Mouse (Mus musculus): ENCODE results near the gene Sstr5. TPM values are rescaled to one million over a fixed set of nuclear protein-coding genes. Genes with fewer than 3 reads are reported as not detected.

Gene Sstr5
- polyA plus RNA-seq (2015; fragmentation: Nextera tagmentation; extraction: Ambion mirVana) = 0.64 and 0.93 TPM in 2 replicates

DNA sequence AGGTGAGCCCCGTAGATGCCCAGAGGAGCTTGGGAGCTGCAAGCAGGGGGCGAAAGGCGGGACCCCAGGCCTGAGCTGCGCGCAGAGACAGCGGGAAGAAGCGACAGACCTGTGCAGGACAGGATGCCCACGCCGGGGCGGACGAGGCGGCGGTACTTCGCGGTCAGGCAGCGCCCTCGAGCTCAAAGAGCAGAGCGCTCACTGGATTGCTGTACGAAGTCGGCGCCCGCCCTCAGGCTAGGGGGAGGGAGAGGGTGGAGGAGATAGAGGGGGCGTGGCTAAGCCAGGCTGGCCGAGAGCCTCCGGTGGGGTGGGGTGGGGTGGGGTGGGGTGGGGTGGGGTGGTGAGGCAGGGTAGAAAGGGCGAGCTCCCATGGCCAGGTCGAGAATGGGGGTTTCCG lies at the start of gene Sstr5:
Gene Sstr5 (minus strand): TSS at position 276 of the 400 bp plus-strand sequence.
- Histone ChIP-seq H3K36me3 (no peaks in the 10 kb centered on the region), H3K9ac (replicated peaks) (peak within 1 kb of the TSS; percentile 27; the same call in 1 of the 2 replicates), H3K27ac (replicated peaks) (no peak within 1 kb of the TSS), H3K4me3 (replicated peaks) (peak within 1 kb of the TSS; percentile 36), H3K27me3 (replicated peaks) (peaks cover 51% of the 10 kb centered on the region), H3K9me3 (replicated peaks) (no peaks in the 10 kb centered on the region), H3K4me1 (peaks cover 10% of the 10 kb centered on the region), H3K4me2 (peak within 1 kb of the TSS; percentile 64)
- WGBS = under 1% methylated on average over 23 of the region's 28 CpGs
- no peak for ATAC-seq (ENCODE audit: low FRiP score)

DNA sequence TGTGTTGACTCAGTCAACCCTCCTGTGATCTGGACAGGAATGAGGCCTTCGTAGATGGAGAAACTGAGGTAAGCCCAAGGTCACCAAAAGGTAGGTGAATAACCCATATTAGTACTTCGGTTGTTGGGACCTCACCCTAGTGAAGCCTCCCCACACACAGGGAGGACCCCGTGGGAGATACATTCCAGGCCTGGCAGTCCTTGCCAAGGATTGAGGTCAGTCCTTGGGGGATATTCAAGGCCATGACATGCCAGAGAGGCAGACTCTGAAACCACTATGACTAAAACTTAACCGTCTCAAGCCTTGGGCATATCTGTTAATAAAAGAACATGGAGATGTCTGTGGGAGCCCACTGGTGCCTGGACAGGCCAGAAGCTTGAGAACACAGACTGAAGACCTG lies 44.7 kb upstream of the Sstr5 start:
- 0 out of 2 replicates have a peak, but pooled peaks cover 8% of the 10 kb centered on the region for H3K4me1 ChIP-seq
- 85% methylated on average over 4 of the region's 4 CpGs for WGBS
- H3K36me3 ChIP-seq = no peaks in the 10 kb centered on the region
- no peak overlapping the region for H3K4me2 ChIP-seq
- no peak for ATAC-seq (ENCODE audit: low FRiP score)
- H3K4me3 ChIP-seq (replicated peaks) = no peak overlapping the region
- H3K9ac ChIP-seq (replicated peaks) = no peak overlapping the region
- no peaks in the 10 kb centered on the region for H3K9me3 ChIP-seq (replicated peaks)
- H3K27me3 ChIP-seq (replicated peaks) = no peaks in the 10 kb centered on the region
- H3K27ac ChIP-seq (replicated peaks) = no peak overlapping the region

DNA sequence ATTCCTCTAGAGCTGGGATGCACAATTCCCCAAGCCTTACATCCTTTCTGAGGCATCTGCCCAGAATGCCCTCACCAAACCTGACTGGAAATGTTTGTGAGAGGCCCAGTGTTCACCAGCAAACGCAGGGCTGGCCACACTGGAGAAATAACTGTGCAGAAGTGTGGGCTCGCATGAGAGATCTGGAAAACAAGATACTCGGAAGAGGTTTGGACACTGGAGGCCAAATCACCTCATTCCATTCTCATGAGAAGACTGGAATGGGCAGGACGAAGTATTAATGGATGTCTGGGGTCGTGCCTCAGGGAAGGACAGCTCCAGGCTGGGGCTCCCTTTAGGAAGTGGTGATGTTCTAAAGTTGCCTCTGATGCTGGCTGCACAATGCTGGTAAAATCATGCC lies 43.6 kb upstream of the Sstr5 start:
- WGBS = 86% methylated on average over 5 of the region's 5 CpGs
- no peaks in the 10 kb centered on the region for H3K9me3 ChIP-seq (replicated peaks)
- H3K4me2 ChIP-seq = no peak overlapping the region
- H3K4me1 ChIP-seq = 0 out of 2 replicates have a peak, but pooled peaks cover 8% of the 10 kb centered on the region
- no peak overlapping the region for H3K4me3 ChIP-seq (replicated peaks)
- H3K27ac ChIP-seq (replicated peaks) = no peak overlapping the region
- no peaks in the 10 kb centered on the region for H3K36me3 ChIP-seq
- no peaks in the 10 kb centered on the region for H3K27me3 ChIP-seq (replicated peaks)
- no peak for ATAC-seq (ENCODE audit: low FRiP score)
- no peak overlapping the region for H3K9ac ChIP-seq (replicated peaks)

- Histone ChIP-seq H3K4me2 (peak overlapping the region; percentile 20), H3K27ac (replicated peaks) (peak overlapping the region; percentile 56), H3K4me1 (0 out of 2 replicates have a peak, but pooled peaks cover 8% of the 10 kb centered on the region), H3K36me3 (no peaks in the 10 kb centered on the region), H3K9me3 (replicated peaks) (no peaks in the 10 kb centered on the region), H3K9ac (replicated peaks) (0 out of 2 replicates have a peak overlapping the region, but pooled peaks have one; percentile 18), H3K4me3 (replicated peaks) (no peak overlapping the region), H3K27me3 (replicated peaks) (no peaks in the 10 kb centered on the region)
- no peak; the same call in 1 of the 2 replicates for ATAC-seq (ENCODE audit: low FRiP score)
- WGBS = 41% methylated on average over 27 of the region's 27 CpGs
These were observed 42.1 kb upstream of the Sstr5 start for GRCm38 (mm10) chr17:25538945-25539875.

GRCm38 (mm10) chr17:25530357-25531022 lies 33.4 kb upstream of the Sstr5 start:
- no peaks in the 10 kb centered on the region for H3K9me3 ChIP-seq (replicated peaks)
- no peak overlapping the region for H3K4me2 ChIP-seq
- no peak for ATAC-seq (ENCODE audit: low FRiP score)
- H3K9ac ChIP-seq (replicated peaks) = no peak overlapping the region
- H3K4me3 ChIP-seq (replicated peaks) = no peak overlapping the region
- no peaks in the 10 kb centered on the region; the same call in 1 of the 2 replicates for H3K4me1 ChIP-seq
- no peak overlapping the region for H3K27ac ChIP-seq (replicated peaks)
- no peaks in the 10 kb centered on the region for H3K27me3 ChIP-seq (replicated peaks)
- 57% methylated on average over 8 of the region's 8 CpGs for WGBS
- H3K36me3 ChIP-seq = no peaks in the 10 kb centered on the region

GRCm38 (mm10) chr17:25522080-25522479 lies 25.0 kb upstream of the Sstr5 start:
- no peak overlapping the region for H3K27ac ChIP-seq (replicated peaks)
- no peak overlapping the region for H3K4me3 ChIP-seq (replicated peaks)
- H3K9me3 ChIP-seq (replicated peaks) = no peaks in the 10 kb centered on the region
- no peaks in the 10 kb centered on the region for H3K36me3 ChIP-seq
- 89% methylated on average over 12 of the region's 12 CpGs for WGBS
- ATAC-seq (ENCODE audit: low FRiP score) = no peak
- no peak overlapping the region for H3K9ac ChIP-seq (replicated peaks)
- H3K4me1 ChIP-seq = peaks cover 7% of the 10 kb centered on the region
- H3K27me3 ChIP-seq (replicated peaks) = no peaks in the 10 kb centered on the region; the same call in 1 of the 2 replicates
- H3K4me2 ChIP-seq = no peak overlapping the region

DNA sequence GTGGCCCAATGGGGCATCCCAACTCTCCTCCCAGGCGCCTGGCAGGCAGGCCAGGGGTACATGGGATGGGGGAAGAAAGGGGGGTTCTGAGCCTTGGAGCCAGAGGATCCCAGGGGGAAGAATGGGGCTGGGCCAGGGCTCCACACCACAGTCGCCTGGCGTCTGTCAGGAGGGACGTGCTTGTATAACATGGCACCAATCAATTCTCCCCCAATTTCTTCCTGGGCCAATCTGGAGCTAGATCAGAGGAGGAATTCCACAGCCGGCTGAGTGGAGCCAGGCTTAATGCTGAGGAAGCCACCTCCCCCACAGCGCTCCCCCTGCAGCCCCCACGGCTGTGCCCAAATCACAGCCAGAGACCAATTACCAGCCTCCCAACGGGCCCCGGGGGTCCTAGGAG lies 23.4 kb upstream of the Sstr5 start:
- Histone ChIP-seq H3K27ac (replicated peaks) (no peak overlapping the region), H3K36me3 (no peaks in the 10 kb centered on the region), H3K4me1 (peaks cover 7% of the 10 kb centered on the region; the same call in 1 of the 2 replicates), H3K9ac (replicated peaks) (no peak overlapping the region), H3K9me3 (replicated peaks) (no peaks in the 10 kb centered on the region), H3K27me3 (replicated peaks) (no peaks in the 10 kb centered on the region; the same call in 1 of the 2 replicates), H3K4me2 (no peak overlapping the region), H3K4me3 (replicated peaks) (no peak overlapping the region)
- 42% methylated on average over 9 of the region's 9 CpGs for WGBS
- no peak for ATAC-seq (ENCODE audit: low FRiP score)

DNA sequence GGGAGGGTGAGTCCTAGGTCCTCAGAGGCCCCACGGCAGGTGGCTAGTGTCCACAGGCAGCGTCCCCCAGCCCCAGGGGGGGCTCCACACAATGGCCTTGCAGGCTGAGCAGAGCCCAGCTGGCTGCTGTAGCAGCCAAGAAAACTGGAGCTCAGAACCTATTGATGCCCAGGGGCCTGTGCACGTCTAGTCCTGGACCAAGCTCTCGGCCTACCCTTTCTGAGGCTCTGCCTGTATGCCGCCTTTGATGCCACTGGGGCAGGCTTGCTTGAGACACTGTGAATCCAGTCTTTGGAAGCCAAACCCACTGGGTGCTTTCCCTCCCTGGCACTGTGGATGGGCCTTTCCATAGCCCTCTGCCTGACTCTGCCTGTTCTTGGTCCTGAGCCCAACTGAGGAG lies 22.4 kb upstream of the Sstr5 start:
- H3K9me3 ChIP-seq (replicated peaks) = no peaks in the 10 kb centered on the region
- H3K27me3 ChIP-seq (replicated peaks) = no peaks in the 10 kb centered on the region; the same call in 1 of the 2 replicates
- no peak for ATAC-seq (ENCODE audit: low FRiP score)
- H3K4me1 ChIP-seq = peaks cover 7% of the 10 kb centered on the region; the same call in 1 of the 2 replicates
- no peak overlapping the region for H3K4me2 ChIP-seq
- 49% methylated on average over 5 of the region's 5 CpGs for WGBS
- no peaks in the 10 kb centered on the region for H3K36me3 ChIP-seq
- no peak overlapping the region for H3K27ac ChIP-seq (replicated peaks)
- no peak overlapping the region for H3K4me3 ChIP-seq (replicated peaks)
- no peak overlapping the region for H3K9ac ChIP-seq (replicated peaks)

GRCm38 (mm10) chr17:25518144-25518543 lies 21.1 kb upstream of the Sstr5 start:
- ATAC-seq (ENCODE audit: low FRiP score) = peak; percentile 47; the same call in 1 of the 2 replicates
- Histone ChIP-seq H3K9ac (replicated peaks) (no peak overlapping the region), H3K9me3 (replicated peaks) (no peaks in the 10 kb centered on the region), H3K27ac (replicated peaks) (peak overlapping the region; percentile 45; the same call in 1 of the 2 replicates), H3K4me1 (peaks cover 7% of the 10 kb centered on the region; the same call in 1 of the 2 replicates), H3K27me3 (replicated peaks) (no peaks in the 10 kb centered on the region; the same call in 1 of the 2 replicates), H3K4me2 (no peak overlapping the region), H3K4me3 (replicated peaks) (no peak overlapping the region), H3K36me3 (no peaks in the 10 kb centered on the region)
- WGBS = 47% methylated on average over 17 of the region's 17 CpGs

DNA sequence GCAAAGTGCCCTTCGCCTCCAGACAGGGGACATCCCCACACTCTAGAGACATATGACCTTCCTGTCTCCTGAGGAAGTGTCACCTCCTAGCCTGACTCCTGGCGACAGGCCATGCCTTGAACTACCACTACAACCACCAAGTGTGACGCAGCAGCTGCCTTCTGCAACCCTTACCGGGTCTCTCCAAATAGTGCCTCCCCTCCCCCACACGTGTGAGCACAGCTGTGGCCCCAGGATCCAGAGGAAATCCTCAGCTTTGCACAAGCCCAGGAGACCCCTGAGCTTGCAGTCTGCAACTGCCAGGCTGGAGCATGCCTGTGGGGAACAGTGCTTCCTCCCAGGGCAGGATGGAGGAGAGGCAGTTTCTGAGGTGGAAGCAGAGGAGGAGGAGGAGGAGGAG lies 19.2 kb upstream of the Sstr5 start:
- no peak overlapping the region for H3K4me2 ChIP-seq
- H3K36me3 ChIP-seq = no peaks in the 10 kb centered on the region
- no peaks in the 10 kb centered on the region for H3K9me3 ChIP-seq (replicated peaks)
- peaks cover 7% of the 10 kb centered on the region; the same call in 1 of the 2 replicates for H3K4me1 ChIP-seq
- 47% methylated on average over 5 of the region's 5 CpGs for WGBS
- H3K27ac ChIP-seq (replicated peaks) = no peak overlapping the region
- no peak overlapping the region for H3K4me3 ChIP-seq (replicated peaks)
- no peak overlapping the region for H3K9ac ChIP-seq (replicated peaks)
- H3K27me3 ChIP-seq (replicated peaks) = no peaks in the 10 kb centered on the region; the same call in 1 of the 2 replicates
- ATAC-seq (ENCODE audit: low FRiP score) = no peak

- Histone ChIP-seq H3K9me3 (replicated peaks) (no peaks in the 10 kb centered on the region), H3K9ac (replicated peaks) (no peak overlapping the region), H3K36me3 (no peaks in the 10 kb centered on the region), H3K27me3 (replicated peaks) (no peaks in the 10 kb centered on the region; the same call in 1 of the 2 replicates), H3K4me3 (replicated peaks) (no peak overlapping the region), H3K27ac (replicated peaks) (no peak overlapping the region), H3K4me1 (no peaks in the 10 kb centered on the region), H3K4me2 (no peak overlapping the region)
- 82% methylated on average over 2 of the region's 2 CpGs for WGBS
- ATAC-seq (ENCODE audit: low FRiP score) = no peak
These were observed 17.0 kb upstream of the Sstr5 start for GRCm38 (mm10) chr17:25514055-25514454.
